In genomic region chr11:3126478-3127302, GRCm38 (mm10) we compare ENCODE assay signal across 8 mouse cellular contexts.
DNase-seq lines count a peak whose midpoint lies in the region; ATAC-seq and TF ChIP-seq lines count a peak whose summit lies in the region.
"Not testable (repeated sequence)": the region's sequence is repeated elsewhere in the genome, so short reads cannot be mapped to it uniquely, and the experiment has no call there.

No protein-coding gene starts in this region.

- TF ChIP-seq EP300 in liver, postnatal 0 days (IDR thresholded peaks at IDR 0.05; ENCODE audit: low read depth) = not testable (repeated sequence)

- H3K9ac ChIP-seq in embryonic facial prominence, embryonic 11.5 days (replicated peaks; ENCODE audit: low read length); hindbrain, postnatal 0 days (replicated peaks; ENCODE audit: low read length); liver, postnatal 0 days (replicated peaks); neural tube, embryonic 12.5 days: not testable (repeated sequence)

- DNase-seq in embryonic facial prominence, embryonic 11.5 days (ENCODE audit: low spot score); hindbrain, postnatal 0 days (ENCODE audit: low spot score); liver, postnatal 0 days: not testable (repeated sequence)
- peak; percentile 94 to 98 for DNase-seq in gastrocnemius, postnatal 4 days (ENCODE audit: low spot score in 2 of 2)
- peak; percentile 97 to 98 for DNase-seq in layer of hippocampus, postnatal 10 days (ENCODE audit: low spot score in 2 of 2)
- DNase-seq in testis, postnatal 14 days (ENCODE audit: low spot score) = peak; percentile 91

- H3K9me3 ChIP-seq in embryonic facial prominence, embryonic 11.5 days (replicated peaks; ENCODE audit: control insufficient read depth, low read length); hindbrain, postnatal 0 days (ENCODE audit: low read length); liver, postnatal 0 days (ENCODE audit: low read length): not testable (repeated sequence)
- peaks cover 16% of the 10 kb centered on the region for H3K9me3 ChIP-seq in neural tube, embryonic 12.5 days

- H3K4me1 ChIP-seq in embryonic facial prominence, embryonic 11.5 days (ENCODE audit: control insufficient read depth, insufficient read depth, low read length); hindbrain, postnatal 0 days (ENCODE audit: insufficient read depth, low read length); liver, postnatal 0 days (ENCODE audit: insufficient read depth); neural tube, embryonic 12.5 days: not testable (repeated sequence)

- not testable (repeated sequence) for H3K27me3 ChIP-seq in embryonic facial prominence, embryonic 11.5 days (ENCODE audit: control insufficient read depth, insufficient read depth, low read length); hindbrain, postnatal 0 days (ENCODE audit: insufficient read depth, low read length); liver, postnatal 0 days (ENCODE audit: insufficient read depth, low read length); neural tube, embryonic 12.5 days (replicated peaks)

- H3K36me3 ChIP-seq in embryonic facial prominence, embryonic 11.5 days (replicated peaks; ENCODE audit: control insufficient read depth, insufficient read depth, low read depth, low read length); hindbrain, postnatal 0 days (ENCODE audit: insufficient read depth, low read length); liver, postnatal 0 days (replicated peaks; ENCODE audit: insufficient read depth, low read length); neural tube, embryonic 12.5 days: not testable (repeated sequence)

- not testable (repeated sequence) for TF ChIP-seq CTCF in hindbrain, postnatal 0 days (IDR thresholded peaks at IDR 0.05; ENCODE audit: low read depth); liver, postnatal 0 days (IDR thresholded peaks at IDR 0.05; ENCODE audit: low read depth)

- 84% methylated on average over 6 of the region's 6 CpGs for WGBS in embryonic facial prominence, embryonic 11.5 days
- 78% methylated on average over 6 of the region's 6 CpGs for whole genome bisulfite sequencing in hindbrain, postnatal 0 days
- 70% methylated on average over 6 of the region's 6 CpGs for WGBS in liver, postnatal 0 days (ENCODE audit: insufficient replicate concordance)
- WGBS in neural tube, embryonic 12.5 days = 81% methylated on average over 6 of the region's 6 CpGs

- H3K4me2 ChIP-seq in embryonic facial prominence, embryonic 11.5 days (ENCODE audit: low read depth, low read length); hindbrain, postnatal 0 days (ENCODE audit: low read depth, low read length); liver, postnatal 0 days (ENCODE audit: low read depth, low read length); neural tube, embryonic 12.5 days (replicated peaks): not testable (repeated sequence)

- not testable (repeated sequence) for H3K27ac ChIP-seq in embryonic facial prominence, embryonic 11.5 days (replicated peaks; ENCODE audit: low read depth, low read length); hindbrain, postnatal 0 days; liver, postnatal 0 days (ENCODE audit: low read depth); neural tube, embryonic 12.5 days

- ATAC-seq in activated CD4-positive, CD25-positive, alpha-beta regulatory T cell, adult 4 months = peak; percentile 3
- peak; percentile 11 for ATAC-seq in embryonic facial prominence, embryonic 11.5 days (replicated peaks; ENCODE audit: insufficient number of reproducible peaks, low FRiP score, low TSS enrichment, low read depth)
- peak; percentile 15; the same call in 1 of the 2 replicates for ATAC-seq in hindbrain, postnatal 0 days
- ATAC-seq in liver, postnatal 0 days = peak; percentile 0
- peak; percentile 1 for ATAC-seq in neural tube, embryonic 12.5 days (ENCODE audit: low FRiP score, low read depth)

- not testable (repeated sequence) for H3K4me3 ChIP-seq in embryonic facial prominence, embryonic 11.5 days (ENCODE audit: low read depth, low read length); hindbrain, postnatal 0 days (ENCODE audit: low read length); liver, postnatal 0 days (ENCODE audit: low read depth, low read length); neural tube, embryonic 12.5 days
